Mouse (Mus musculus): ENCODE results near the gene Dpp7. TPM values are rescaled to one million over a fixed set of nuclear protein-coding genes. Genes with fewer than 3 reads are reported as not detected.

Dpp7 gene
- 13.3 and 19.2 TPM in 2 replicates for total RNA-seq (2017)

DNA sequence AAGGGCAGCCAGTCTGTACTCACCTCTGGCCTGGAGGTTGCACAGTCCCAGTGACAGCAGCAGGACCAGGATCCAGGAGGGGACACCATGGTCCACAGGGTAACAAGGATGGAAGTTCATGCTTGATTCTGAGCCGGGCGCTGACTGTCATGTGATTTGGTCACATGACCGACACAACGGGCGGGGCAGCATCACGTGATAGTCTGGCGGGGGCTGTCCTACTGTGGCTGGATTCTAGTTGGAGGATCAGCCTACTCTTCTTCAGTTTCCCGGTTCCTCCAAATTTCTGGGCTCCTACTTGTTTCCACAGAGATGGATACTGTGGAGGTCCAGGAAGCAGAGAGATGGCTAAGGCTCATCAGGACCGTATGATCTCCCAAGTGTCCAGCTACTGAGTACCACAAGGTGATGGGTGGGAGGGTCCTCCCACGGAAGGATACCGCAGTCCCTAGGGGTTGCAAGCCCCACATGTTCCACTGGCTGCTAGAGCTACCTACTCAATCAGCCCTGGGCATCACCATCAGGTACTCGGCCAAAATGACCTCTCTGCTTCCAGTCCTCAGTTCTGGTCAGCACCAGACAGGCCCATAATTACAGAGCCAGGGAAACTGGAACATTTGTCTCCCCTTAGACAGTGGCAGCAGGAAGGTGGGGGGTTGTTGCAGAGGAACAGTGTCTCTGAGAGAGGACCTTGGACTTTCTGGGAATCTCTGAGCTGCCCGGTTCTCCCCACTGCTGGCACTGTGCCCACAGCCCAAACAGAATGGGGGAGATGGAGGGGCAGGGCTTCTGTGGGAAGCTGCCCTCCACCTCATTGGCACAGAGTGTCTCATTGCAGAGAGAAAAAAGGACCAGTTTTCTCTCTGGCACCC, at the start of gene Dpp7:
Dpp7 (minus strand) TSS at position 152 of the 872 bp plus-strand sequence.
- ATAC-seq (replicated peaks; ENCODE audit: low read depth, poor library complexity, severe bottlenecking): peak; percentile 64

DNA sequence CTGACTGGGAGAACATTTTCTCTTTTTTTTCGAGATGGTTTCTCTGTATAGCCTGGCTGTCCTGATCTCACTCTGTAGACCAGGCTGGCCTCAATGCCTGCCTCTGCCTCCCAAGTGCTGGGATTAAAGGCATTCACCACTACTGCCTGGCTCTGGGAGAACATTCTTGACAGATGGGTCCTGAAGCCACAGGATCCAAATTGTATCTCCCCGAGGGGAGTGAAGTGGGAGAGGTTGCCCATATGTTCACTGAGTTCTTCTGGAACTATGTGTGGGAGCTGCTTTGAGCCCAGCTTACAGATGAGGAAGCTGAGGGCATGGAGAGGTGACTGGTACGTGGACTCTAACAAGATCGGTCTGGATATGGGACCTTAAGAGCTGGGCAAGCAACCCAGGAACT, 47.8 kb upstream of the Dpp7 start:
- ATAC-seq (replicated peaks; ENCODE audit: low read depth, poor library complexity, severe bottlenecking): no peak

DNA sequence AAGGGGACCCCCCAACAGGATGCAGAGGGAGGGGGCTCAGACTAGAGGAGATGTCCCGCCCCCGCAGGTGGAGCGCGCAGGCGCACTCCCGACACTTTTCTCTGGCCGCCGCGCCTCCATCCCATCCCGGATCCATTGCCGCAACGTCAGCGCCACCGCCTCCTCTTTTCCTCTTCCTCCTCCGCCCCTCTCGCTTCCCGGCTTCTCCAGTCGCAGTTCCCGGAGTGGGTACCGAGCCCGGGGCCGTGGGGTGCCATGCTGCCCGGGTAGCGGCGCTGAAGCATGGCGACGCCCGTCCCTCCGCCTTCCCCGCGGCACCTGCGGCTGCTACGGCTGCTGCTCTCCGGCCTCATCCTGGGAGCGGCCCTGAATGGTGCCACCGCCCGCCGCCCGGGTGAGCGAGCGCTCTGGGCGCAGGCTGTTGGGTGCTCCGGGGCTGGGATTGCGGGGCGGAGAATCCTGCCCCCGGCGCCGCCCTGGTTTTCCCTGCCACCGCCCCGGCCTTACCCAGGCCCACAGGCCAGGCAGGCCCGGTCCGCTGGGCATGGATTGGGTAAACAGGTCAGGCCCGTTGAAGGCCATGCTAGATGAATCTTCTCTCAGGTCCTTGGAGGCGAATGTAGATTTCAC, 46.9 kb upstream of the Dpp7 start:
- ATAC-seq (replicated peaks; ENCODE audit: low read depth, poor library complexity, severe bottlenecking): no peak; the same call in 1 of the 2 replicates

DNA sequence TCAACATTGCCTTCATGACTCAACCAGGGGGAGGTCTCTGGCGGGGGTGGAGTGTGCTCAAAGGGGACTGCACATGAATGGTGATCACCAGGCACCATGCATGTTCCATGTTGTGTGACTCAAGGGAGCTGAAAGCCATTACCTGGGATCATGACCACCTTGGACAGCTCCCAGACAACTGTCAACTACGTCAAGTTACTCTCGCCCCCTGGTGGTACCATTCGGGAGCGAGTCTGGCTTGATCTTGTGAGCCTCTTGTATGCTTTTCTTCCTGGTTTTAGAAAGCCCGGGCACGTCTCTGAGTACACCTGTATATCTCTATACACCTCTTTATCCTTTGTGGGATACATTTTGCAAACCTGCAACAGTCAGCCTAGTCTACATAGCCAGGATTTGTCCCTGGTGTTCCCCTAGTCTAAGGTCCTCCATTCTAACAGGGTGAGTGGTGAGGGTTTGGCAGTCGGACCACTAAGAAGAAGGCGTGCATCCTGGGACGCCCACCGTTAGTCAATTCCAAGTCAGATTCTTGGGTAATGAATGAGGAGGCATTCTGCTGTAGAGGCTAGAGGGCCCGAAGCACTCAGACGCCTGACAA, 46.3 kb upstream of the Dpp7 start:
- ATAC-seq (replicated peaks; ENCODE audit: low read depth, poor library complexity, severe bottlenecking): peak; percentile 75

DNA sequence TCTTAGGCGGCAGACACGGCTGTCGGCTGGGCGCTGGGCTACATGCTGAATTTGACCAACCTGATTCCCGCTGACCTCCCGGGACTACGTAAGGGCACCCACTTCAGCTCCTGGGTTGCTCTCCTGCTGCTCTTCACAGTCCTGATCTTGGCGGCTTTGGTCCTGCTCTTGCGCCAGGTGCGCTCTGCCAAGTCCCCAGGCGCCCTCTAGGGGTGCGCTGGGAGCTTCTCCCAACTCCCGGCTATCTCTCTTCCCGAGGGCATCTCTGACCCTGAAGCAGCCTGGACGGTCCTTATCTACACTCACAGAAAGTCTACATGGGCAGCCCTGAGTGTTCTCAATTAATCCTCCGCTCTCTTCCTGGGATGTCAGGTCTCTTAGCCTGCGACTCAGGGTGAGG, 44.6 kb upstream of the Dpp7 start:
- ATAC-seq (replicated peaks; ENCODE audit: low read depth, poor library complexity, severe bottlenecking): 0 out of 2 replicates have a peak, but pooled peaks have one; percentile 27

DNA sequence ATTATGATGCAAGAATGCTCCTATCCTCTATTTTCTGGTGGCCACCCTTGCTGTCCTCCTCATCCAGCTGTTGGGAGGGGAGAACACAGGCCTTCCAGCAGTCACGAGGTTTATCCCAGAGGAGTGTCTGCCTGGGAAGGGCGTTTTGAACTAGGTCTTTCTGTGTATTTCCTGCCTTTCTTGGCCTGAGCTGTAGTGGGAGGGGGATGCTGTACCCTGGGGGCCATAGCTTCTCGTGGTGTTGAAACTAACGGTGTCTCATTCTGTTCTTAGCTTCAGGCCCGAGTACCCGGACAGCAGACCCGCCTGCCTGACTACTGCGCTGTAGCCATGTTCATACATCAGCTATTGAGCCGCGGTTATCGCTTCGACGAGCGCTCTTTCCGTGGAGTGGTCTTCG, 44.1 kb upstream of the Dpp7 start:
- ATAC-seq (replicated peaks; ENCODE audit: low read depth, poor library complexity, severe bottlenecking): no peak

DNA sequence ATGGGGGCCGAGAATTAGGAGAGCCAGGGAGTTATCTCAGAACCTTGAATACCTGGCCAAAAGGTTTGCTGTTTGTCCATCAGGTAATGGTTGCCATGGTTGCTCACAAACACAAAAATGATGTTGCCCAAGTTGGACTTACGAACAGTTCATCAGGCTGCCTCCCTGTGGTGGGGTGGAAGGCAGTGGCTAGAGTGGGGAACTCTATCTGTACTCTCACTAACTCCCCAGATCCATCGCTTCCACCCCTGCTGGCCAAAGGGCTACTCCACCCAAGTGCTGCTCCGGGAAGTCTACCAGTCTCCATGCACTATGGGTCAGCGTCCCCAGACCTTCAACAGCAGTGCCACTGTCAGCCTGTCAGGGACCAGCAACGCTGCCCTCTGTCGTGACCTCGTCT, 42.9 kb upstream of the Dpp7 start, which contains the start of gene Npdc1:
Npdc1 (plus strand) TSS at position 301 of the 400 bp plus-strand sequence.
- no peak for ATAC-seq (replicated peaks; ENCODE audit: low read depth, poor library complexity, severe bottlenecking)

DNA sequence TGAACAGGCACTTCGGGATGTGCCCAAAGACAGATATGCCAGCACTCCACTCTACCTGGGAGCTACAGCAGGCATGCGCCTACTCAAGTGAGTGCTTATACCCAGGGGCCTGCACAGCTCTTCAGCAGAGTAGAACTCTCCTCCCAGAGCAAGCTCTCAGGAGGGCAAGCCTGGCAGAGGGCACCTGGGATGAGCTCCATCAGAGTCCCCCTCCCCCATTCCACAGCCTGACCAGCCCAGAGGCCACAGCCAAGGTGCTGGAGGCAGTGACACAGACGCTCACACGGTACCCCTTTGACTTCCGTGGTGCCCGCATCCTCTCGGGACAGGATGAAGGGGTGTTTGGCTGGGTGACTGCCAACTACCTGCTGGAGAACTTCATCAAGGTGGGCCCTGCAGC, 41.9 kb upstream of the Dpp7 start:
- ATAC-seq (replicated peaks; ENCODE audit: low read depth, poor library complexity, severe bottlenecking): no peak

DNA sequence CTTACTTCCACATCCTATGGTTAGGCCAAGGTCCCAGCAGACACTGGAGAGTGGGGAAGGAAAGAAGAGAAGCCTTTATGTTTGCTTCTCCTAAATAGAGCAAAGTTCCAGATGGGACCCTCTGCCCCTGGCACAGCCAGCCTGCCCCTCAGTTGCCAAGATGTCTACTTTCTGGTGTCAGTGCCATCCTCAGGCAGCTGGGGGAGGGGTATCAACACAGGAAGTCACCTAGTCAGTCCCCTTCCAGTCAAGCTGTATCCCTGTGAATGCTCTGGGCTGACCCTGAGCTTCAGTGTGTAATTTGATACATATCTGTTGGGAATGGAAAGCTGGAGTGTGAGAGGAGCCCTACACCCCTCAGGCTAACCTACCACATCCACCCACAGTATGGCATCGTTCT, 40.9 kb upstream of the Dpp7 start:
- ATAC-seq (replicated peaks; ENCODE audit: low read depth, poor library complexity, severe bottlenecking): no peak

DNA sequence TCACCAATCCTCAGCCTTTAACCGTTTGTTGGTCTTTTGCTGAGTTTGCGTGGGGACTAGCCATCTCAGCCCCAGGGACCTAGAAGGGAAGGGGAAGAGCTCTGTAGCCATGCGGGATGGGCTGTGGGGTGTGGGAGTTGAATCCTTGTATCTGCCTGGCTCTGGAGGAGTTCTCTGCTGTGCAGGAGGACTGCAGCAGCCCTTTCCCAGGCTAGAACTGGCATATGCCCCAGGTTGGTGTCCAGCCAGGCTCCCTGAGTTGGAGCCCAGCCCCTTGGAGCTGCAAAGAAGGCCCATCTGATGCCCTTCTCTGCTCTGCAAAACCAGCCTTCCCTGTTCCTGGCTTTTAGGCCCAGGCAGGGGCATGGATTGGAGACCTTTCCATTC, 40.4 kb upstream of the Dpp7 start:
- no peak for ATAC-seq (replicated peaks; ENCODE audit: low read depth, poor library complexity, severe bottlenecking)

DNA sequence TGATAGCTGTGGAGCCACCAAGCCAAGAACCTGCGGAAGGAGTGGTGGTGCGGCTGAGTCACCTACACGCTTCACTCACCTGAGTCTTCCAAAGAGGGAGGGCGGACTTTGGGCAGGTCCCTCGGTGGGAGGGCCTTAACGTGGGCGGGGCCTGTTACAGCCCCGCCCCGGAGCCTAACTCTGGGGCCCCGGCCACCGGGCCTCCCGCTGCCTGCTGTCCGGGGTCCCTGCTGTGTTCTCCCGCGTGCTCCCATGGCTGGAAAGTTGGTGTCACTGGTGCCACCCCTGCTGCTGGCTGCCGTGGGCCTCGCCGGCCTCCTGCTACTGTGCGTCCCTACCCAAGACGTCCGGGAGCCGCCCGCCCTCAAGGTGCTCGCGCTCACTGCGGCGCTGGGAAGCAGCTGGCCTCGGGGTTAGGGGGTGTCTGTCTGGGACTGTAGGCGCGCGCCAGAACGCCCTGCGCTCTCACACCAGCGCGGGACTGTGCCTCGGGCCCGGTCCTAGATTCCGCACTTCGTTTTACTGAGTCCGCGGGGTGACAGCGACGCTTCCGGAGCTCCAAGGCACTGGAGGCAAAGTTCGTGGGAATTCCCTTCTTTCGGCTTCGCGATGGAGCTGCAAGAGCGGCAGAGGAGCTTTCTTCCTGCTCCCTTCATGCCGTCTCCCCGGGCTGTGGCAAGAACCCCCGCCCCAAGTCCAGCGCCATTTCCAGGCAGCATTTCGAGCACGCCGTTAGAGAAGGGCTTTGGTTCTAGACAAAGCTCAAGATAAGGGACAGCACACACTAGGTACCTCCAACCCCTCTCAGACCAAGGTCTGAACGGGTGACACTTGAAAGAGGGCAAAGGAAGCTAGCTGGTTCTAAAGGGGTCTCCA, 39.8 kb upstream of the Dpp7 start, which contains the start of gene Entpd2:
Entpd2 (plus strand) TSS at position 154 of the 876 bp plus-strand sequence.
- ATAC-seq (replicated peaks; ENCODE audit: low read depth, poor library complexity, severe bottlenecking): peak; percentile 15; the same call in 1 of the 2 replicates

DNA sequence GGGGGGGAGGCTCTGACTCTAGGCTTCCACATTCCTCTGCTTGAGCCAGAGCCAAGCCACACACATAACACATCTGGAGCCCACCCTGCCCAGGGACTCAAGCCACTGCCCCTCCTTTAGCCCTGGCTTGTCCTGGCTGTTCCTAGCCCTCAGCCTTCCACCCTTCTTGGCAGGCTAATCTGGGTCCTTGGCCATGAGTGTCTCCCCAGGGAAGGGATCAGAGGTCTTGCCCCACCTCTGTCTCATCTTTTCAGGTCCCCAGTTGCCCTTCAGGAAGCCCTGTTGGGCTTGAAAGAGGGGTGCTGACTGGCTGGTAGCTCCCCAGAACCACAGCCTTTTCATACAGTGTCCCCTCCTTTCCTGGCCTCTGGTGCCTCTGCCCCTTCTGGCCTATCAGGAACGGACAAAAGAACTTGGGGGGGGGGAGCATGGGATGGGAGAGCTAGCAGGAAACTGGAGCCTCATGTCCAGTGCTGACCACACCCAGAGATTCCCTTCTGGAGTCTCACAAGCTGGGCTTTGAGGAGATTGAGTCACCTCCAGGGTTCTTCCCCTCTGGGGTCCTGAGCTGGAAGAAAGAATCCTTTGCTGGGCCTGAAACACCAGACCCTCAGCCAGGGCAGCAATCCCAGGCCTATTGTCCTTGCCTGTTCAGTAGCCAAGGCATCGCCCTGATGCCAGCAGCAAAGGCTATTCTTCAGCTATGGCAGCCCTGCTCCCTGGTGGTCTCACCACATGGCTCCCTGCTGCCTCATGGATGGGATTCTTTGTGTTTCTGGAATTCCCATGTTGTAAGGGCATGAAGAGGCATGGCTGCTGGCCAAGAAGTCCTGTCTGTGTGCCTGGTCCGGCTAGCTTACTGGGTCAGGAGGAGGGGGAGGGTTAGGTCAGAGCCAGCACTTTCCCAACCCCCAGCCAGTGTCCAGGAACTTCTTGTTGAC, 38.4 kb upstream of the Dpp7 start:
- no peak for ATAC-seq (replicated peaks; ENCODE audit: low read depth, poor library complexity, severe bottlenecking)

DNA sequence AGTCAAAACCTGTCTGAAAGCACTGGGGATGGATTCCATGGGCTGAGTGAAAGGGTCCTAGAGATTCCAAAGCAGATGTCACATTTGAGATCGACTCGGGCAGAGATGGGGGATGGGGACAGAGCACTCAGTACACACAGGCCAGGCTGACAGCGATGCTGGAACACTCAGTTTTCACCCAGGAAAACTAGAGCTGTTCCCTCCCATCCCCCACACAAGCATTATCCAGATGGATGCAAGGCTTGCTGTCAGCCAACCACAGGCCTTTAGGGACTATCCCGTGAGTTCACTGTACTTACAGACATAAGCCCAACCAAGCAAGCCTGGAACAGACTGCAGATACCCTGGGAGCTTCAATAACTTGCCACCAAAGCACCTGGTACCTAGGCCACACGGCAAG, 35.1 kb upstream of the Dpp7 start:
- no peak for ATAC-seq (replicated peaks; ENCODE audit: low read depth, poor library complexity, severe bottlenecking)

DNA sequence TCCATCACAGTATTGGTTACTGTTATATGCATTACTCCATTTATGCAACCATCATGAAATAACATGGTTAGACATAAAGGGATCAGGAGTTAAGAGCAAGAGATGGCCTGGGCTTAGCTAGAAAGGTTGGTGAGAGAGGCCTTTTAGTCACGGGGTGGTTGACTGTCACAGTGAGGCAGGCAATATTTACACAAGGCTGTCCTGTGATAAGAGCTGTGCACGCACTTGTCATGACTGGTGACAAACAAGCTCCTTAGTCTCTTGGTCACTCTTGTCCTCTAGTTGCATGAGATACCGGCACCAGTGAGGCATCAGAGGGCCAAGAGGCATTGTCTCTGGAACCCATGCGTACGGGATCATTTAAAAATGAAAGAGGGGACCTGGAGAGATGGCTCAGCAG, 28.3 kb upstream of the Dpp7 start:
- no peak for ATAC-seq (replicated peaks; ENCODE audit: low read depth, poor library complexity, severe bottlenecking)

DNA sequence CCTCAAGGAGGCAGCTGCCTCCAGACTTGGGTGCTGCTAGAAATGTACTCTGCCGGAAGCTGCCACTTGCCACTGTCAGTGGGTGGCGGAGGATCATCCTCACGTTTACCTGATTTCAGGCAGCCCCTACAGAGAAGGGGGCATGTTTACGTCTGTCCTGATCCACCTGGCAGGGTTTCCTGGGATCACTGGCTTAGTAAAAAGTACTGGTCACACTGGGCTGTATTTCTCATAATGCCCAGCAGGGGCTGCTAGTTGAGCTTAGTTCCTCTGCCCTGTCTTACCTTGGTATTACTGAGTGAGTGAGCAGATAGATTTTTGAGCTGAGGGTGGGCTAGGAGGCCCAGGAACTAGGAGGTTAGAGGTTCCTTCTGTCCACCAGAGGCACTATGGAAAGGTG, 20.4 kb upstream of the Dpp7 start:
- peak; percentile 57 for ATAC-seq (replicated peaks; ENCODE audit: low read depth, poor library complexity, severe bottlenecking)

DNA sequence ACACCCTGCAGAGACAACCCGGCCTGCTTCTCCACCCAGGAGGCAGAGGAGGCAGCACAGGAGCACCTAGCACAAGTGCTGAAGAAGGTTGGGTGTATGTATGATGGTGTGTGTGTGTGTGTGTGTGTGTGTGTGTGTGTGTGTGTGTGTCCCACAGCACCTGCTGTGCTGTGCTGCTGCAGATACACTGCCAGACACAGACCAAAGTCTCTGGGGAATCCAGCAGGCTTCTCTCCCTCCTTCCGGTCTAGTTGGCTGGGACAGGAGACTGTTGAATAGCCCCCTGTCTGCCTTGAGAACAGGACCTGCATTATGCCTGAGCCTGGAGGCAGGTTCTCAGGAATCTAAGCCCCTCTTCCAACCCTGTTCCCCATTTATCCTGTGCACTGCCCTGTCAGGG, 17.3 kb upstream of the Dpp7 start:
- ATAC-seq (replicated peaks; ENCODE audit: low read depth, poor library complexity, severe bottlenecking): no peak

DNA sequence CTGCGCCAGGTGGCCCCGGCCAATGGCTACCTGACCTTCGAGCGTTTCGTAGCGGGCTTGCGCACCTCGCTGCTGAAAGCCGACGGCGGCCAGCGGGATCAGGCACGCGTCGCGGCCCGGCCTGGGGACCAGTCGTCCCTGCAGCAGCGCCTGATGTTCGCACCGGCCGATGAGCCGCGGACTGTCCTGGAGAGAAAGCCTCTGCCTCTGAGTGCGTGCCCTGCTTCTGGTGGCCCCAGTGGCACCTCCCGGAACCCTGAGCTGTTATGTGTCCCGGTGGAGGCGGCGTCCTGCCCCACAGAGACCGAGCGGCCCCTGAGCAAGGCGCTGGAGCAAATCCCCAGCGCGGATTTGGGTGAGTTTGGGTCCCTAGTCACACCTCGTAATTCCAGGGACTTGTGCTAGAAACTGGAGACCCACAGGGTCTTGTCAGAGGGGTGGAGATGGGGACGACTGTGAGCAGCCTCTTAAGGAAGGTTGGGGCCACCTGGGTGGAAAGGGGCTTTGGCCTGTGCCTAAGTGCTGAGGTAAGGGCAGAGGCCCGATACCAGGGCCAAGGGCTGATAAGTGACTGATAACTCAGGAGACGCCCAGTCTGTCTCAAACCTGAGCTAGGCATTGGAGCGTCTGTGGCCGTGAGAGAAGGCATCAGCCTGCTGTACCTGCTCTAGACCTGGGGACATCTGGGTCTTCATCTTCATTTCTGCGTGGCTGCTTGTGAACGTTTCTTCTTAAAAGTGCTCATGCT, 16.7 kb upstream of the Dpp7 start:
- no peak for ATAC-seq (replicated peaks; ENCODE audit: low read depth, poor library complexity, severe bottlenecking)

Measured in common myeloid progenitor, adult 5-6 weeks (primary cell).